Mouse (Mus musculus): ENCODE results near the gene Olfr922. TPM values are rescaled to one million over a fixed set of nuclear protein-coding genes. Genes with fewer than 3 reads are reported as not detected.

The Olfr922 gene
- total and polyA plus RNA-seq, 2 experiments from 2014 or later: not detected

DNA sequence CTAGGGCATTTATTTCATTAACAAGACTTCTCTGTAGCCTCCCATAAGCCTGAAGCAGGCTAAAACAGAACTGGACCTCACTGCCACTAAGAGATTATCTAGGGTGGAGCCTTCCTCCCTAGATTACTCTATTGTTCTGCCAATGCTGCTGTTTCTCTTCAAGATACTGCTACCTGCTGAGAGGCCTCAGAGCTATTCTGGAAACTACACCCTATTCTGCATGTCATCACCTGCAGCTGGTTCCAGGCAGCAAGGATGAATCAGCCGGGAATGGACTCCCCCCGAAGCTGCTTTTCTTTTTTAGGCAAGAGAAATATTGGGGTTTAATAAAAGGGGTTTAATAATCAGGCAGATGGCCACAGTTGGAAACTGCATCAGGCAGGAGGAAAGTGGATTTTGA, 18.6 kb downstream of the Olfr922 start:
- Histone ChIP-seq H3K4me3 (ENCODE audit: low read depth, low read length) (no peak overlapping the region), H3K27ac (ENCODE audit: low read depth, low read length) (no peak overlapping the region), H3K4me2 (ENCODE audit: low read depth, low read length, poor library complexity, severe bottlenecking) (no peak overlapping the region), H3K27me3 (ENCODE audit: insufficient read depth, low read length) (no peaks in the 10 kb centered on the region), H3K9me3 (ENCODE audit: low read length) (no peaks in the 10 kb centered on the region), H3K36me3 (ENCODE audit: insufficient read depth, low read length) (no peaks in the 10 kb centered on the region), H3K4me1 (ENCODE audit: insufficient read depth, low read length) (no peaks in the 10 kb centered on the region), H3K9ac (replicated peaks; ENCODE audit: low read length, poor library complexity, severe bottlenecking) (no peak overlapping the region)
- DNase-seq (ENCODE audit: low spot score) (no peak), ATAC-seq (ENCODE audit: low FRiP score) (no peak)
- 70% methylated on average over 2 of the region's 2 CpGs for WGBS
- no peak for TF ChIP-seq CTCF (IDR thresholded peaks at IDR 0.05)

DNA sequence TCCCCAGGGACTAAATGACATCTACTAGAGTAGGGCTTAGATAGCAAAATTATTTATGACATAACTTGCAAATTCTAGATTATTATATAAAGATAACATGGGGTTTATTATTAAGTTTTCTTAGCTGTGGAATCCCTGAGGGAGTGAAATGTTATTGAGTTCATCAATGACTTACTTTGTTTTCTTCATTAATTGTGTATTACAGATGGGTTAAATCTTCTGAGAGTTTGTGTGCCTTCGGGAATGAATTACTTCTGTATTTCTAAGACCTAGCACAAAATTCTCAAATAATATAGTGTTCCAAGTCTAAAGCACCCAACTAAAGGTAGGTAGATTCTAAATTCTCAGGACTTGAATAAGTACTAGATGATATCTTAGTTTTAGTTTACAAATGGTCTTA, 29.7 kb downstream of the Olfr922 start, which contains the start of gene Olfr924:
TSS of gene Olfr924 (plus strand) at position 301 of the 400 bp plus-strand sequence.
- Histone ChIP-seq H3K9me3 (ENCODE audit: low read length) (no peaks in the 10 kb centered on the region), H3K27me3 (ENCODE audit: insufficient read depth, low read length) (no peaks in the 10 kb centered on the region), H3K36me3 (ENCODE audit: insufficient read depth, low read length) (no peaks in the 10 kb centered on the region), H3K4me1 (ENCODE audit: insufficient read depth, low read length) (no peaks in the 10 kb centered on the region), H3K9ac (replicated peaks; ENCODE audit: low read length, poor library complexity, severe bottlenecking) (no peak within 1 kb of the TSS), H3K4me2 (ENCODE audit: low read depth, low read length, poor library complexity, severe bottlenecking) (no peak within 1 kb of the TSS), H3K4me3 (ENCODE audit: low read depth, low read length) (no peak within 1 kb of the TSS), H3K27ac (ENCODE audit: low read depth, low read length) (no peak within 1 kb of the TSS)
- ATAC-seq (ENCODE audit: low FRiP score): no peak
- DNase-seq (ENCODE audit: low spot score): no peak
- no peak for TF ChIP-seq CTCF (IDR thresholded peaks at IDR 0.05)
- 91% methylated on average over 1 of the region's 1 CpGs for WGBS

DNA sequence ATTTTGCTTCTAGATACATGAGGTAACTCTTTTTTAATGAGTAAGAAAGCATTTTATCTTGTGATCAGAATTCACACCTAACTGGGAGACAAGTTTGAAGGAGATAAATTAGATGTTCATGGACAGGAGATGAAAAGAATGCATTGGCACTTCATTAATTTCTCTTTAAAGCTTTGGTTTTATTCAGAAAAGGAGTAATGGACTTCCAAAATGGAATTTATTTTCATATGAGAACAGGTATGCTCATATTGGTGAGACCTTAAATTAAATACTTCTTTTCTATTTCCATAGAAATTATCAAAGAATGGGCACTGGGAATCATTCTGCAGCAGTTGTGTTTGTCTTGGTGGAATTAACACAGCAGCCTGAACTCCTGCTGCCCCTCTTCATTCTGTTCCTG, 40.3 kb downstream of the Olfr922 start, which contains the start of gene Olfr26:
TSS of gene Olfr26 (plus strand) at position 301 of the 400 bp plus-strand sequence.
- H3K4me3 ChIP-seq (ENCODE audit: low read depth, low read length): no peak within 1 kb of the TSS
- H3K27ac ChIP-seq (ENCODE audit: low read depth, low read length): no peak within 1 kb of the TSS
- DNase-seq (ENCODE audit: low spot score) (no peak), ATAC-seq (ENCODE audit: low FRiP score) (no peak)
- H3K9ac ChIP-seq (replicated peaks; ENCODE audit: low read length, poor library complexity, severe bottlenecking): no peak within 1 kb of the TSS
- no peaks in the 10 kb centered on the region for H3K36me3 ChIP-seq (ENCODE audit: insufficient read depth, low read length)
- H3K4me2 ChIP-seq (ENCODE audit: low read depth, low read length, poor library complexity, severe bottlenecking): no peak within 1 kb of the TSS
- H3K27me3 ChIP-seq (ENCODE audit: insufficient read depth, low read length): no peaks in the 10 kb centered on the region
- TF ChIP-seq CTCF (IDR thresholded peaks at IDR 0.05): no peak
- no peaks in the 10 kb centered on the region for H3K9me3 ChIP-seq (ENCODE audit: low read length)
- H3K4me1 ChIP-seq (ENCODE audit: insufficient read depth, low read length): no peaks in the 10 kb centered on the region

Other genes with a start within 250 kb of the Olfr922 start
- gene Olfr912, start 234.4 kb upstream of the Olfr922 start, total RNA-seq (2014; rRNA removed): not detected in 2 replicates
- gene Olfr912, start 234.4 kb upstream of the Olfr922 start, polyA plus RNA-seq (2015; fragmentation: Nextera tagmentation; extraction: Ambion mirVana): not detected in 2 replicates
- not detected in 2 replicates for gene Olfr913, start 221.9 kb upstream of the Olfr922 start, total RNA-seq (2014; rRNA removed)
- gene Olfr913, start 221.9 kb upstream of the Olfr922 start, polyA plus RNA-seq (2015; fragmentation: Nextera tagmentation; extraction: Ambion mirVana): not detected in 2 replicates
- gene Olfr914, start 209.5 kb upstream of the Olfr922 start, total RNA-seq (2014; rRNA removed): not detected in 2 replicates
- not detected in 2 replicates for gene Olfr914, start 209.5 kb upstream of the Olfr922 start, polyA plus RNA-seq (2015; fragmentation: Nextera tagmentation; extraction: Ambion mirVana)
- not detected in 2 replicates for gene Olfr916, start 154.7 kb upstream of the Olfr922 start, total RNA-seq (2014; rRNA removed)
- not detected in 2 replicates for gene Olfr916, start 154.7 kb upstream of the Olfr922 start, polyA plus RNA-seq (2015; fragmentation: Nextera tagmentation; extraction: Ambion mirVana)
- gene Olfr917, start 148.8 kb upstream of the Olfr922 start, total RNA-seq (2014; rRNA removed): not detected in 2 replicates
- gene Olfr917, start 148.8 kb upstream of the Olfr922 start, polyA plus RNA-seq (2015; fragmentation: Nextera tagmentation; extraction: Ambion mirVana): not detected in 2 replicates
- not detected in 2 replicates for gene Olfr918, start 140.0 kb upstream of the Olfr922 start, total RNA-seq (2014; rRNA removed)
- gene Olfr918, start 140.0 kb upstream of the Olfr922 start, polyA plus RNA-seq (2015; fragmentation: Nextera tagmentation; extraction: Ambion mirVana): not detected in 2 replicates
- not detected in 2 replicates for gene Olfr919, start 110.9 kb upstream of the Olfr922 start, total RNA-seq (2014; rRNA removed)
- gene Olfr919, start 110.9 kb upstream of the Olfr922 start, polyA plus RNA-seq (2015; fragmentation: Nextera tagmentation; extraction: Ambion mirVana): not detected in 2 replicates
- 9.9 and 11.3 TPM in 2 replicates for gene Vwa5a, start 96.3 kb upstream of the Olfr922 start, total RNA-seq (2014; rRNA removed)
- gene Vwa5a, start 96.3 kb upstream of the Olfr922 start, polyA plus RNA-seq (2015; fragmentation: Nextera tagmentation; extraction: Ambion mirVana): 5.5 and 6.0 TPM in 2 replicates
- under 0.01 and 0.05 TPM in 2 replicates for gene Olfr920, start 62.3 kb upstream of the Olfr922 start, total RNA-seq (2014; rRNA removed)
- 0.02 and 0.04 TPM in 2 replicates for gene Olfr920, start 62.3 kb upstream of the Olfr922 start, polyA plus RNA-seq (2015; fragmentation: Nextera tagmentation; extraction: Ambion mirVana)
- gene Olfr921, start 41.5 kb upstream of the Olfr922 start, total RNA-seq (2014; rRNA removed): not detected in 2 replicates
- gene Olfr921, start 41.5 kb upstream of the Olfr922 start, polyA plus RNA-seq (2015; fragmentation: Nextera tagmentation; extraction: Ambion mirVana): not detected in 2 replicates
- gene Olfr923, start 11.9 kb downstream of the Olfr922 start, total RNA-seq (2014; rRNA removed): not detected in 2 replicates
- not detected in 2 replicates for gene Olfr923, start 11.9 kb downstream of the Olfr922 start, polyA plus RNA-seq (2015; fragmentation: Nextera tagmentation; extraction: Ambion mirVana)
- not detected in 2 replicates for gene Olfr924, start 29.8 kb downstream of the Olfr922 start, total RNA-seq (2014; rRNA removed)
- not detected in 2 replicates for gene Olfr924, start 29.8 kb downstream of the Olfr922 start, polyA plus RNA-seq (2015; fragmentation: Nextera tagmentation; extraction: Ambion mirVana)
- not detected in 2 replicates for gene Olfr26, start 40.4 kb downstream of the Olfr922 start, total RNA-seq (2014; rRNA removed)
- gene Olfr26, start 40.4 kb downstream of the Olfr922 start, polyA plus RNA-seq (2015; fragmentation: Nextera tagmentation; extraction: Ambion mirVana): not detected in 2 replicates
- gene Olfr926, start 62.5 kb downstream of the Olfr922 start, total RNA-seq (2014; rRNA removed): not detected in 2 replicates
- gene Olfr926, start 62.5 kb downstream of the Olfr922 start, polyA plus RNA-seq (2015; fragmentation: Nextera tagmentation; extraction: Ambion mirVana): not detected in 2 replicates
- gene Olfr930, start 115.2 kb downstream of the Olfr922 start, total RNA-seq (2014; rRNA removed): not detected in 2 replicates
- not detected in 2 replicates for gene Olfr930, start 115.2 kb downstream of the Olfr922 start, polyA plus RNA-seq (2015; fragmentation: Nextera tagmentation; extraction: Ambion mirVana)
- not detected in 2 replicates for gene Olfr933, start 157.7 kb downstream of the Olfr922 start, total RNA-seq (2014; rRNA removed)
- gene Olfr933, start 157.7 kb downstream of the Olfr922 start, polyA plus RNA-seq (2015; fragmentation: Nextera tagmentation; extraction: Ambion mirVana): not detected in 2 replicates
- gene Olfr934, start 173.7 kb downstream of the Olfr922 start, total RNA-seq (2014; rRNA removed): not detected in 2 replicates
- not detected in 2 replicates for gene Olfr934, start 173.7 kb downstream of the Olfr922 start, polyA plus RNA-seq (2015; fragmentation: Nextera tagmentation; extraction: Ambion mirVana)
- not detected in 2 replicates for gene Olfr935, start 185.1 kb downstream of the Olfr922 start, total RNA-seq (2014; rRNA removed)
- not detected in 2 replicates for gene Olfr935, start 185.1 kb downstream of the Olfr922 start, polyA plus RNA-seq (2015; fragmentation: Nextera tagmentation; extraction: Ambion mirVana)
- gene Olfr146, start 208.8 kb downstream of the Olfr922 start, total RNA-seq (2014; rRNA removed): not detected in 2 replicates
- gene Olfr146, start 208.8 kb downstream of the Olfr922 start, polyA plus RNA-seq (2015; fragmentation: Nextera tagmentation; extraction: Ambion mirVana): not detected in 2 replicates